Mouse (Mus musculus): Measurements from ENCODE around the gene Hivep1. TPM values are rescaled to one million over a fixed set of nuclear protein-coding genes. Genes with fewer than 3 reads are reported as not detected.
A peak's percentile ranks its signal among the peaks of the same experiment; 100 is the strongest.

The Hivep1 gene
- 10 to 100 TPM; 23.8 to 25.9 TPM for total RNA-seq (2021)
- long read RNA-seq, experiment 1, partial matches to known transcripts: 6 of 6 reads
- long read RNA-seq, experiment 1, other reads (novel, unspliced or antisense): 0 of 6 reads
- long read RNA-seq, experiment 2: 0 reads

GRCm38 (mm10) chr13:42051961-42052695 lies at the start of gene Hivep1:
Gene Hivep1 (plus strand): TSS chr13:42052021.
- peak in 1 of 2 experiments; percentile 78 for DNase-seq

GRCm38 (mm10) chr13:42015484-42016045 lies 36.3 kb upstream of the Hivep1 start:
- DNase-seq: peak in 1 of 2 experiments; percentile 4

GRCm38 (mm10) chr13:42016218-42016617 lies 35.6 kb upstream of the Hivep1 start:
- DNase-seq: no peak

- DNase-seq: peak in 1 of 2 experiments; percentile 7
Measured at GRCm38 (mm10) chr13:42018356-42018755, 33.5 kb upstream of the Hivep1 start.

GRCm38 (mm10) chr13:42041203-42041602 lies 10.6 kb upstream of the Hivep1 start:
- no peak for DNase-seq

DNA sequence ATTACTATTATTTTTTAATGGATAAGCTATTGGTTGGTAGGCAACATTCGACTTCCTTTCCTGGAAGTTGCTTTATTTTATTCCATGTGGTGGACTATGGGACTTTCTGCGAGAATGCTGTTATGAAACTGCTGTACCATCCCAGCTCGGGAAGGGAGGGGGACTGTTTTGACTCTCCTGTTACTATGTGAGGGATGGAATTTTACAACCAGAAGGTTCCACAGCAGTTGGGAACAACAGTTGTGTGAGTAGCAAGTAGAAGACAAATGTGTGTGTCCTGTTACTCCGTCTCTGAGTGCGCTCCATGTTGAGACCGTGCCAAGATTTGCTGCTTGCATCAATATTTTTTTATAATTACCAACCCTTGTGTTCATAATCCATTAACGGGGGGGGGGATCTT lies 8.4 kb upstream of the Hivep1 start:
- no peak for DNase-seq

- peak; percentile 85 to 90 for DNase-seq
Measured at GRCm38 (mm10) chr13:42048991-42049773, 2.6 kb upstream of the Hivep1 start.

DNA sequence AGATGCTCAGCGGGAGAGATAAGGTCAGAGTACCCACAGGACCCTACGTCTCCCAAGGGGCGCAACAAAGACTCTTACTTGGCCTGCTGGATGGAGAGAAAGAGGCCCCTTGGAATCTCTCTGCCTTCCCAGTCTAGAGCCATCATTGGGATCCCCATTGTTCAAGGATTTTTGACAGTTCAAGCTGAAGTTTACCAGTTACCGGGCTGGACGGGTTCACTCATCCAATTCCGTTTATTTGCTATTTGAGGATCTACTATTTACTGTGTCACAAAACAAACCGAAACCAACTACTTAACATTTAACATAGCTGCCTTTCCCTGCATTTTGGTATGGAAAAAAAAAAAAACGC lies 2.1 kb upstream of the Hivep1 start:
- no peak for DNase-seq

GRCm38 (mm10) chr13:42050160-42050559 lies 1.7 kb upstream of the Hivep1 start:
- no peak for DNase-seq

GRCm38 (mm10) chr13:42050880-42051201 lies 980 bp upstream of the Hivep1 start:
- DNase-seq: no peak

DNA sequence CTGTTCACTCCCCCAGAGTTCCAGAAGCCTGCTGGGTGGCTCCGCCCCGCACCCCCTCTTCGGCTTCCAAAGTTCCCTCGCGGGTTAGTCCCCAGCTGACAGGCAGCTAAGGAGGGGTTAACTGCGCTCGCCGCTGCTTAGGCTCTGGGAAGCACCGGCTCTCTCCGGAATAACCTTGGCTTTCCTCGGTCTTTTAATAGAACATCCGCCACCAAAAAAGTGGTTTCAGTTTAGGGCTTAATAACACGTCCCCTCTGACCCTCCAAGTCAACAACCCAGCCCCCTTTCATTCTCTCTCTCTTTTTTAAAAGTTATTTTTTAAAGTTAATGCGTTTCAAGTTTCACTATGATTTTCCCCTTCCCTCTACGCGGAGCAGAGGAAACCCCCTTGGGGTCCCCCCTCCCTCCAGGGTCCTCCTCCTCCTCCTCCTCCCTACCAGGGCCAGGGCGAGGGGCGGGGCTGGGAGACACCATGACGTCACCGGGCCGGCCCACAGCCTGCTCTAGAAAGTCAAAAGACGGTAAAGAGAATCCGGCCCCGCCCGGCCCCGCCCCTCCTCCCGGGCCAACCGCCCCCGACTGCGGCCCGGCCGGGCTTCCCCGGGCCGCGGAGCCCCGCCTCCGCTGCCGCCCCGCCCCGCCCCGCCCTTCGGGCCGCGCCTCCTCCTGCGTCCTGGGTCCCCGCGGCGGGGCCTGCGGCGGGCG lies 467 bp upstream of the Hivep1 start:
- DNase-seq: peak; percentile 97 to 99

GRCm38 (mm10) chr13:42052696-42053541 lies 1.1 kb downstream of the Hivep1 start:
- peak; percentile 75 to 83 for DNase-seq

GRCm38 (mm10) chr13:42053656-42054055 lies 1.8 kb downstream of the Hivep1 start:
- no peak for DNase-seq

DNA sequence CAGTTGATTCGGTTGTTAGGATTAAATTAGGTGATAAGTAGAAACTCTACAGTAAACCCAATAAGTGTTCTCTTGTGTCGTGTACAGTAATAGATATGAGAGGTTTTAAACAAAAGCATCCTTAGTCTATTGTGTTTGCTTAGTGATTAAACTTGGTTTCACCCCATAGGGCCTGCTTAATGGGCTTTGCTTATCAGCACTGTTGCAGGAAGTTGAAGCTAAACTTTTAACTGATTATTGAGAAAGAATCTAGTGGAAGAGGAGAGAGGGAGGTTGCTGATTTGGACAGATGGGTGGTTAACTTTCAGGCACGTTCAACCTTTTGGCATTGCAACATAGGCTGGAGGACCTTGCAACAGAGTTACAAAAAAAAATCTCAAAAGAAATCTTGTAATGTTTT lies 2.3 kb downstream of the Hivep1 start:
- DNase-seq: no peak

GRCm38 (mm10) chr13:42056712-42057332 lies 5.0 kb downstream of the Hivep1 start:
- DNase-seq: no peak

DNA sequence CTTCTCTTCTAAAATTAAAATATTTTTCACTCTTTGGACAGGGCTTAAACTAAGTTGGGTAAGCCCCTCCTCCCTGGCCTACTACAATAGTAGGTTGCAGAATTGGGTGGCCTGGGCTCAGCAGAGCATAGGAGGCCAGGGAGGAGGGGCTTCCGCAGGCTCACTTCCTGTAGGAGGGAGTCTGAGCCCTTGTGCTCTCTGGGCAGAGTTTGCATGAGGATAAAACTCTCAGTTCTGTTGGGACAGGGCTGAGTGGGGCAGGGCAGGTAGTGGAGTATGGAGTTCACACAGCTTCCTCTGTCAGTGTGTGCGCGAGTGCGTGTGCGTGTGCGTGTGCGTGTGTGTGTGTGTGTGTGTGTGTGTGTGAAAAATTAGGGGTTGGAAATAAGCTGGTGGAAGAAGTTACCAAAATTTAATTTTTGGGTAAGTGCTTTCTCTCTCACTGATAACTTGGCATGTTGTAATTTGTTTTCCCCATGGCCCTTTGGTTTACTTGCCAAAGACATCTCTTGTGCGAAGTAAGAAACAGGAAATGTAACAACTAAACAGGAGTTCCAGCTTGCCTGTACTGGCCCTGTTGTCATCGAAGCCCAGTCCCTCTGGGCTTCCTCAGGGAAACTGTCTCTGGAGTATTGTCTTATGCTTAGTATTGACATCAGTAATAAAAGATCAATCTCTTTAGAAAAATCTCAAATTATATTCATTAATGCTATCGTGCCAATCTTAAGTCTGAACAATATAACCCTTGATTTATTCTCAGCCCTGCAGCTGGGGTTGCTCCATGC lies 9.2 kb downstream of the Hivep1 start:
- peak; percentile 21 to 48 for DNase-seq

DNA sequence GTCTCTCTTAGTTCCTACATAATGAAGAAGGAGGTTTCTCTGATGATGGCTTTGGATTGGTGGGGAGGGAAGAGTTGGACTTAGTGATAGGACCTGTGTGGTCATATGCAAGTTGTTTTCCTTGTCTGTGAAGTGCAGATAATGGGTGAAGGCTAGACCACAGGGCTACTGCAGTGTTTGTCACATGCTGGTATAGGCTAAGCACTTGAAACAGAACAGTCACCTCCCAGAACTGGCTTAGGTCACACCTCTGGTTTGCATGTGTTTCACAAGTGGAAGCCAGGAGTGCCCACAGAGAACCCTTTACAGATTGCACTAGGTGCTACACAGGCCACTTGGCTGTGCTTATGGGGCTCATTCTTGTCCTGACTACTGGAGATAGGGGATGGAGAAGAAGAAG lies 12.4 kb downstream of the Hivep1 start:
- DNase-seq: no peak

- no peak for DNase-seq
Measured at GRCm38 (mm10) chr13:42070236-42070635, 18.4 kb downstream of the Hivep1 start.

GRCm38 (mm10) chr13:42071011-42071410 lies 19.2 kb downstream of the Hivep1 start:
- DNase-seq: no peak

DNA sequence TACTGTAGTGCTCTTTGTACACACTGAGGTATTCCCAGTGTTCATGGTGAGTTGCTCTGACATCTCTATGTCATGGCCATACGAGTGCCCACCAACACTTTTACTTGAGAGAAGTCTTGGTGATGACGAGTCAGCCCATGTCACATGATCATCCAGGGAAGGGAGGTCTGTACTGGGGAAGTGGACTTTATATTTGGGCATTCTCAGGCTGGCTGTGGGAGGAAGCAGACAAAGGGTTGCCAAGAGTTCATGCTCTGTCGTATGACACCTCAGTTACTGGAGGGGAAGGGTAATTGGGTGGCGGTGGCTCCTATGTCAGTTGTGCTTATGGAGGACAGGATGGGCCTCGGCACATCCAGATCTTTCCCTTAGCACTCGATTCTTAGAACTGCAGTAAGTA lies 21.5 kb downstream of the Hivep1 start:
- DNase-seq: no peak

Data from heart, adult 18-20 months (tissue).